Mouse (Mus musculus): ENCODE measurements at regions not wholly inside any gene's neighbourhood (a gene's known extent, or its start where the extent isn't known, plus 50 kb on each side); places are given as distances from the start of the nearest gene placed in this dataset.

DNA sequence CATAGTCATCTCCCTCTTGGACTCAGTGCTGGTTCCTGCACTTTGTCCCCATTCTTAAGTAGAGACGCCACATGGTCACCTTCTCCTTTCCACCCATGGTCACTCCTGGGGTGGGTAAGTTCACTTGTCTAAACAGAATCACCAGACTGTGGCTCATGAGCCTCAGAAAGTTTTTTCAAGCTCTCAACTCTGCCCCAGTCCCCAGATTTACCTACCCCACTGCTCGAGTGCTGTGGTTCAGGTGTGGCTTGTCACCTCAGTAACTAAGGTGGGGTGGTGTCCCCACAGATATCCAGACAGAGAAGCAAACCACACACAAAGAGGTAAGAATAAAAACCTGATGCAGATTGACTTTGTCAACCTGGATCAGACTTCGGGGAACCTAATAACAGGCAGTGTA lies 87.6 kb downstream of the Rpl10-ps3 start:
- no peaks in the 10 kb centered on the region for H3K36me3 ChIP-seq (ENCODE audit: control insufficient read depth, insufficient read depth, low read length)
- WGBS = 54% methylated on average over 3 of the region's 3 CpGs
- H3K27ac ChIP-seq (ENCODE audit: insufficient read depth, low read depth, low read length) = no peak overlapping the region
- TF ChIP-seq POLR2A (IDR thresholded peaks at IDR 0.05; ENCODE audit: low read depth, low read length) (no peak), CTCF (IDR thresholded peaks at IDR 0.05; ENCODE audit: extremely low read depth, insufficient read length, insufficient replicate concordance, low read depth, low read length) (no peak)
- no peaks in the 10 kb centered on the region for H3K4me1 ChIP-seq (ENCODE audit: control insufficient read depth, insufficient read depth, insufficient read length, low read length)
- H3K27me3 ChIP-seq (ENCODE audit: control insufficient read depth, insufficient read depth, low read length) = no peaks in the 10 kb centered on the region
- no peak overlapping the region for H3K4me3 ChIP-seq (ENCODE audit: low read depth, low read length)

DNA sequence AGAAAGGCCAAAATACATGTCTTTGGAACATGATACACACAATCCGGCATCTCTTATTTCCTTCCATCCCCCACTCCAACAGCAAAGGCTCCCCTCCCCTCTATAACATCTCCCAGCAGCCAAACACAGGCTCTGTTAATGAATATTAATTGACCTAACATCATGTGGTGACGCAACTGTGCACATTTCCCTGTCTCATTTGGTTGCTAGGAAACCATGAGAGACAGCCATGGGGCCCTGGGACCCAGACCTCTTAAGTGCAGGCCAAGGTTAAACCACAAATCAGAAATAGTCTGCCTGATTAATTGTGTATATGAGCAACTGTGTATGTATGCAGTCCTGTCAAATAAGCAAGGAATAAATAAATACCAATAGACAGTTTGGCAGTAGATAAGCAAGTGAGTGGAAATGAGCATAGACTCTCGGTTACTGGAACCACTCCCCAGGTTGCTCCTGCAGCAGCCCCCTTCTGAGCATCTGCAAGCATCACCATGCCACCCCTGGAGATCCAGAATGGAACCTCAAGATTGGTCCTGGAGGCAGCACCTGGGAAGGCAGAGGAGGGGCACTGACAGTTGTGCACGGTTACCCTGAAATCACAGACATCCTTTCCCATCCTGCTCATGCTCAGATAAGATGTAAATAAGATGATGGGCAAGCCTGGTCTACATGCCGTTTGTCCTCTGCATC lies 99.6 kb downstream of the Rpl10-ps3 start:
- no peak overlapping the region for H3K4me3 ChIP-seq (ENCODE audit: low read depth, low read length)
- WGBS = 40% methylated on average over 5 of the region's 5 CpGs

DNA sequence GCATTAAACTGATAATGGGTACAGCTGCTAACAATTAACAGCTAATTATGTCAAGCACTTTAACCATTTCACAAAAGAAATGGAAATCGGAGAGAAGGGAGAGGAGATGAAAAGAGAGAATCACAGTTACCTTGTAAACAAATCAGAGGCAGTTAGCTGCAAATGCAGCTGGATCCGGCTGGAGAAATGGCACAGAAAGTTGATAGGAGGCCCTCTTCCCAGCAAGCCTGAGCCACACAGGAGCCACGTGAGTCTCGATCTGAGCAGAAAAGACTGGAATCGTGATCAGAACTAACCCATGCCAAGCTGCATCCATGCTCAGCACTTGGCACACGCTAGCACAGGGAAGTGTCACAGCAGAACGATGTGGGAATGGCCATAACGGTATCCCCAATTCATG lies 103.8 kb downstream of the Rpl10-ps3 start:
- 59% methylated on average over 8 of the region's 8 CpGs for WGBS
- TF ChIP-seq POLR2A (IDR thresholded peaks at IDR 0.05; ENCODE audit: low read depth, low read length) = no peak
- TF ChIP-seq CTCF (IDR thresholded peaks at IDR 0.05; ENCODE audit: extremely low read depth, insufficient read length, insufficient replicate concordance, low read depth, low read length) = no peak
- Histone ChIP-seq H3K27me3 (ENCODE audit: control insufficient read depth, insufficient read depth, low read length) (no peaks in the 10 kb centered on the region), H3K36me3 (ENCODE audit: control insufficient read depth, insufficient read depth, low read length) (no peaks in the 10 kb centered on the region), H3K27ac (ENCODE audit: insufficient read depth, low read depth, low read length) (no peak overlapping the region), H3K4me3 (ENCODE audit: low read depth, low read length) (no peak overlapping the region), H3K4me1 (ENCODE audit: control insufficient read depth, insufficient read depth, insufficient read length, low read length) (no peaks in the 10 kb centered on the region)

More for the DNA sequence above, 99.6 kb downstream of the Rpl10-ps3 start:
- TF ChIP-seq CTCF (IDR thresholded peaks at IDR 0.05; ENCODE audit: extremely low read depth, insufficient read length, insufficient replicate concordance, low read depth, low read length) (no peak), POLR2A (IDR thresholded peaks at IDR 0.05; ENCODE audit: low read depth, low read length) (no peak)
- Histone ChIP-seq H3K4me1 (ENCODE audit: control insufficient read depth, insufficient read depth, insufficient read length, low read length) (no peaks in the 10 kb centered on the region), H3K36me3 (ENCODE audit: control insufficient read depth, insufficient read depth, low read length) (no peaks in the 10 kb centered on the region), H3K27ac (ENCODE audit: insufficient read depth, low read depth, low read length) (no peak overlapping the region), H3K27me3 (ENCODE audit: control insufficient read depth, insufficient read depth, low read length) (no peaks in the 10 kb centered on the region)

DNA sequence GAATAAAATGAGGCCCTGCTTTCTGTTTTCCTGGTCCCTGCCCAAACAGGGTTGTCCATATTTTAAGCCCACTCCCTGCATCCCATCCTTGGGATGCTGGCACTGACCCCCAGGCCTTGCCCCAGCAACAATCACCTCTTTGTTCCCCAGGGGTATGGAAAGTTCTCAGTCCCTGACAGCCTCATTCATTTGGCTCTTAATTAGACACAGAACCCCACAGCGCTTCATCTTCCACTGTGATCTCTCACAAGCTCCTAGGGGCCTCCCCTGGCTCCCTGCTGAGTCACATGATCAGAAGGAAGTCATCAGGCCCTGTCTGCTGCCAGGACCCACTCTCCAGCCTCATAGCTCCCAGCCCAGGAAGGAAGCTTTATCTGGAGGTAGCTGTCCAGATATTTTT lies 108.9 kb downstream of the Rpl10-ps3 start:
- no peak overlapping the region for H3K27ac ChIP-seq (ENCODE audit: insufficient read depth, low read depth, low read length)
- TF ChIP-seq CTCF (IDR thresholded peaks at IDR 0.05; ENCODE audit: extremely low read depth, insufficient read length, insufficient replicate concordance, low read depth, low read length) (no peak), POLR2A (IDR thresholded peaks at IDR 0.05; ENCODE audit: low read depth, low read length) (no peak)
- H3K4me1 ChIP-seq (ENCODE audit: control insufficient read depth, insufficient read depth, insufficient read length, low read length) = no peaks in the 10 kb centered on the region
- no peak overlapping the region for H3K4me3 ChIP-seq (ENCODE audit: low read depth, low read length)
- no peaks in the 10 kb centered on the region for H3K36me3 ChIP-seq (ENCODE audit: control insufficient read depth, insufficient read depth, low read length)
- 68% methylated on average over 1 of the region's 1 CpGs for WGBS
- H3K27me3 ChIP-seq (ENCODE audit: control insufficient read depth, insufficient read depth, low read length) = no peaks in the 10 kb centered on the region

DNA sequence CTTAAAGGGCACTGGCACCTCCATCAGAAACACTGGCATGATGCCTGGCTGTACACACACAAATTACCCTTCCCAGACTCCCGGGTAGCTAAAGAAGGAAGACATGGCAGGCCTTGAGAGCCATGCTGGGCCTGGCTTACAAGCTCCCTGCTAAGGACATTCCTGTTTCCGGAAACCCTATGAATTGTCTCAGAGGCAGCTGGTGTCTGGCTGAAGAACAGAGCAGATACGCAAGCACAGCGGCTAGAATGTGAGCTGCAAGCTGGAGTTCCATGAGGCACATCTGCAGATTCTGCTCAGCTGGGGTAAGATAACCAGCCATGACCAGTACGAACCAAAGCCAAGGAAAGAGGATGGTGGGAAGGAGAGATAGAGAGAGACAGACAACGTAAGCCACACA lies 110.1 kb downstream of the Rpl10-ps3 start:
- Histone ChIP-seq H3K27me3 (ENCODE audit: control insufficient read depth, insufficient read depth, low read length) (no peaks in the 10 kb centered on the region), H3K27ac (ENCODE audit: insufficient read depth, low read depth, low read length) (no peak overlapping the region), H3K4me3 (ENCODE audit: low read depth, low read length) (no peak overlapping the region), H3K36me3 (ENCODE audit: control insufficient read depth, insufficient read depth, low read length) (no peaks in the 10 kb centered on the region), H3K4me1 (ENCODE audit: control insufficient read depth, insufficient read depth, insufficient read length, low read length) (no peaks in the 10 kb centered on the region)
- TF ChIP-seq CTCF (IDR thresholded peaks at IDR 0.05; ENCODE audit: extremely low read depth, insufficient read length, insufficient replicate concordance, low read depth, low read length) (no peak), POLR2A (IDR thresholded peaks at IDR 0.05; ENCODE audit: low read depth, low read length) (no peak)
- 87% methylated on average over 6 of the region's 6 CpGs for WGBS

DNA sequence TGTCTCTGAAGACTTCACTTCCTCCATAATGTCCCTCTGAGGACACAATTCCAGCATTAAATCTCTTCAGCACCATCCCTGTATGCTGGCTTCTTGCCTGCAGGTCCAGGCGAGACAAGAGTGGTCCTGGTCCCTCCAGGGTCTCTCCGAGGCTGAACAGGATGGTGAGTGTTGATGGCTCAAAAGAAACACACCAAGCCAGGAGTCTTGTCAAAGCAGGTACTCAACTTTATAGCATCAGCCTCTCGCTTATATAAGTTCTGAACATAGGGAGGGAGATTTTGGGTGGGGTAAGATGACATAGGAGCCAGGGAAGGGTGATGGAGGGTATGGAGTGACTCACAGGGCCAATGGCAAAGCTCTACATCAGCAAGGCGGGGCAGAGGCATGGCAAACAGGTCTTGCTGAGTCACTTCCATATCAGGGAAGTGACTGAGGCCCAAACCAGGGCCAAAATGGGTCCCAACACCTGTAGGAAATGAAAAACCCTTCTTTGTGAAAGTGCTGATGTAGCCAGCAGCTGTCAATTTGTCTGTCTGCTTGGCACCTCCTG lies 111.7 kb downstream of the Rpl10-ps3 start:
- H3K4me1 ChIP-seq (ENCODE audit: control insufficient read depth, insufficient read depth, insufficient read length, low read length) = no peaks in the 10 kb centered on the region

DNA sequence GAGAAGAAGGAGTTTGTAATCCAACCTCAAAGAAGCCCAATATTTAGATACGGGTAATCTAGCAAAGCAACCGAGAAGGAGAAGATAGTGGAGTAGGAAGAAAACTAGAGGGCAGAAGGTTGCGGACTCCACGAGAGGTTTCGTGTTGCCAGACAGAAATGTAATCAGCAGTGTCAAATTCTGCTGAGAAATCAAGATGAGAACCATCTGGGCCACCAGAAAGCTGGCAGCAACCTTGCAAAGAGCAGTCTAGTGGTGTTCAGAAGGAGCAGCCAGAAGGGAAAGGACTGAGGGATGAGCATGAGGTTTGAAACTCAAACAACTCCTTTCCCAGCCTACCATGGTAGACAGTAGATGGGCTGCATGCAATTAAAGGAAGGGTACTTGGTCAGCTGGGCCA lies 134.3 kb downstream of the Rpl10-ps3 start:
- Histone ChIP-seq H3K4me3 (ENCODE audit: low read depth, low read length) (no peak overlapping the region), H3K36me3 (ENCODE audit: control insufficient read depth, insufficient read depth, low read length) (no peaks in the 10 kb centered on the region), H3K27ac (ENCODE audit: insufficient read depth, low read depth, low read length) (no peak overlapping the region), H3K4me1 (ENCODE audit: control insufficient read depth, insufficient read depth, insufficient read length, low read length) (no peaks in the 10 kb centered on the region), H3K27me3 (ENCODE audit: control insufficient read depth, insufficient read depth, low read length) (no peaks in the 10 kb centered on the region)
- no peak for TF ChIP-seq POLR2A (IDR thresholded peaks at IDR 0.05; ENCODE audit: low read depth, low read length)
- no peak for TF ChIP-seq CTCF (IDR thresholded peaks at IDR 0.05; ENCODE audit: extremely low read depth, insufficient read length, insufficient replicate concordance, low read depth, low read length)
- WGBS = 68% methylated on average over 5 of the region's 5 CpGs

More for the DNA sequence above, 111.7 kb downstream of the Rpl10-ps3 start:
- TF ChIP-seq POLR2A (IDR thresholded peaks at IDR 0.05; ENCODE audit: low read depth, low read length) (no peak), CTCF (IDR thresholded peaks at IDR 0.05; ENCODE audit: extremely low read depth, insufficient read length, insufficient replicate concordance, low read depth, low read length) (no peak)
- Histone ChIP-seq H3K4me3 (ENCODE audit: low read depth, low read length) (no peak overlapping the region), H3K36me3 (ENCODE audit: control insufficient read depth, insufficient read depth, low read length) (no peaks in the 10 kb centered on the region), H3K27ac (ENCODE audit: insufficient read depth, low read depth, low read length) (no peak overlapping the region), H3K27me3 (ENCODE audit: control insufficient read depth, insufficient read depth, low read length) (no peaks in the 10 kb centered on the region)
- 69% methylated on average over 4 of the region's 4 CpGs for WGBS

Measured in small intestine, adult 2 months (tissue).